Mouse (Mus musculus): ENCODE results near the gene Reep1.
A peak's percentile ranks its signal among the peaks of the same experiment; 100 is the strongest.

The Reep1 gene

DNA sequence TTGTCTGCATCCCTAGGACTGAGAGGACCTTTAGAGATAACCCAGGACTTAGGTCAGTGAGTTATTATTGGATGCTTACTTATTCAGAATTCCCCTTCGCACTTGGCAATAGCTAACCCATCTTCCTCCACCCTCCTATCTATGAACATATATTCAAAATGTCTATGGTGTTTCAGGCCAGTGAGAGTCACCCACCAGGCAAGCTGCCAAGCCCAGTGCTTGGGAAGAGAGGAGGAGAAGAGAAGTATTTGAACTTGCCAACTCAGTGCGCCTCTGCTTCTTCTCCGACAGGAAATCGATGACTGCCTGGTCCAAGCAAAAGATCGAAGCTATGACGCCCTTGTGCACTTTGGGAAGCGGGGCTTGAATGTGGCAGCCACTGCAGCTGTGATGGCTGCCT, 73.1 kb downstream of the Reep1 start:
- DNase-seq (ENCODE audit: low read depth, low spot score): no peak

DNA sequence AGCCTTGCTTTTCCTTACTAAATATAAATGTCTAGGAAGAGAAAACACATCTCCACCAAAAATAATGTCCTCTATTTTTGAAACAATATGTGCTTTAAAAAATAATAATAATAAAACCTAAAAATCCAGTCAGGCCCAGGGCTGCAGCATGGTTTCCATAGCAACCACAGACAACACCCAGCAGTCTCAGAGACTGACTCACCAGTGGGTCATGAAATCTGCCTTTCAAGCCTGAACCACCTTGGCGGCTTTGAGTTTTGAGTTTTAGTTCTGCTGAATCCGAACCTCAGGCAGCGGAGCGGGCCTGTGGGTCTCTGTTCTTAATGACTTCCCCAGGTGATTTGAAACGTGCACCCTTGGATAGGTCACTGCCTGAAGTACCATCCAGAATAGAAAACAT, 75.8 kb downstream of the Reep1 start:
- DNase-seq (ENCODE audit: low read depth, low spot score): no peak

DNA sequence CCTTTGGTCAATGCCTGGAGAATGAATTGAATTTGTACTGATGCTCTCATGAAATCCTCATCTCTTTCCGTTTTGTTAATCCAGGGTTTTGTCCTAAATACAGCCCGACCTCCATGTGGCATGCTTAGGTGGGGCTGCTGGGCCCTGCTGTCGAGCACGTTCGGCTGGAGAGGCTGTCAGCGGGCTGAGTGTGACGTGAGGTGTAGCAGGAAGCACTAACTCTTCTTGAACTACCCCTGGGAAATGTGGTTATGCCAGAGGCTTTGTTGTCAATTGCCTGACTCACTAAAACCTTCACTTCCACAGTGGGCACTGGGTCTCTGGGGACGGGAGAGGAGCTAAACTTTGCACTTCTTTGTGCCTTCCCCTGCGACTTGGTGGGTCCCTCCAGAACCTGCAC, 81.0 kb downstream of the Reep1 start:
- no peak for DNase-seq (ENCODE audit: low read depth, low spot score)

DNA sequence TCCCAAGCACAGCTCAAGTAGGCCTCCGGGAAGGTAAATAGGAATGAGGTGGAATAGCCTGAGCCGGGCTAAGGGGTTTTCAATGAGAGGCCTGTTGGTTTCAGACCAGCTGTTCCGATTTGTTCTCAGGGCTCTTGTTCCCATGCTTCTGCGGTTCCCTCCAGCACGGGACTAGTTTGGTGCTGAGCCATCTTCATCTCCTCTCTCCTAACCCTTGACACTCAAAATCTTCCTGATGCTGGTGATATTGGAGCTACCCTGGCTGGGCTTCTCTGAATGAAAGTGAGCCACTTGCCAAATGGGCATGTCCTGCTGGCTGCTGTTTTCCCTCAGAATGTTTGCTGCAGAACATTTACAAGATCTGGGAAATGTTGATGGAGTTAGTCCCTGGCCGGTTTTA, 84.4 kb downstream of the Reep1 start:
- DNase-seq (ENCODE audit: low read depth, low spot score): peak; percentile 46

DNA sequence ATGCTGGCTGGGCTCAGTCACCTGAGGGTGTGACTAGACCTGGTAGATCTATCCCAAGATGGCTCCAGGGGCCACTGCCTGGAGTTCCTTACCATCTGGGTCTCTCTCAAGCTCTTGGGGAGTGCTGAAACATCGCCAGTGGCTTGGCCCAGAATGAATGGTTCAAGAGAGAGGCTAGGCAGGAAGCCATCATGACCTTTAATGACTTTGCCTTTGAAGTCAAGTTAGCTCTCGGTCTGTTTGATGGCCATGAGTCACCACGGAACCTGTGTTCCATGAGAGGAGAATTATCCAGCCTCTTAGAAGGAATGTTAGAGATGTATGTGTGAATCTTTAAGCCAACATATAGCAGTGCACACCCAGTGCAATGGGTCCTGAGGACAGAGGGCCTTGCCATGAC, 92.0 kb downstream of the Reep1 start:
- no peak for DNase-seq (ENCODE audit: low read depth, low spot score)

DNA sequence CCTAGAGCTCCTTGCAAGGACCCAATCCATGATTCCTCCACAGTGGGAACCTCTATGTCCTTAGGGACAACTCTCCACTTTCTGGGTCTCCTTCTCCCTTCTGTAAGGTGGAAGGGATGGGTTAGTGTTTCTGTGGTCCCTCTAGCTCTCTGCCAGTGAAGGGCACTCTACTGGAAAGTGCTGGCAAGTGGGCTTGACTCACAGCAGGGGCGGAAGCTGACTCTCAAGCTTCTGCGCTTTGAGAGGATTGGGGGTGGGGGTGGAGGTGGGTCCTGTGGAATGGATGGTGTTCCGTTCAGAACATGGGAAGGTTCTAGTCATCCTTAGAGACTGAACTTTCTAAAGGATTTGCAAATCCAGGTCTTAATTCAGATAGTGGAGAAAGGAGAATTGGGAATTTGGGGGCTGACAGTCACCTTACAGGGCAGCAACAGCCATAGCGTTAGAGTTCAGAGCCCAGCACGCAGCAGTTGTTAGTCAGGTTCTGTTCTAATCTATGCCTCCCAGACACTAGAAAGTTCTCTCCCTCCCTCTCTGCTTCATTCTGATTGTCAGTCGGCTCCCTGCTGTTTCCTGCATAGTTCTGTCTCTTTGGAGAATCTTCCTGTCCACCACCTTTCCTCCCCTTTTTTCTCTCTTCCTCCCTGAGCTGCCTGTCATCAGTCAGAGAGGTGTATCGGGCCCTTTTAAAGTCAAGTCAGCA, 93.8 kb downstream of the Reep1 start:
- no peak for DNase-seq (ENCODE audit: low read depth, low spot score)

DNA sequence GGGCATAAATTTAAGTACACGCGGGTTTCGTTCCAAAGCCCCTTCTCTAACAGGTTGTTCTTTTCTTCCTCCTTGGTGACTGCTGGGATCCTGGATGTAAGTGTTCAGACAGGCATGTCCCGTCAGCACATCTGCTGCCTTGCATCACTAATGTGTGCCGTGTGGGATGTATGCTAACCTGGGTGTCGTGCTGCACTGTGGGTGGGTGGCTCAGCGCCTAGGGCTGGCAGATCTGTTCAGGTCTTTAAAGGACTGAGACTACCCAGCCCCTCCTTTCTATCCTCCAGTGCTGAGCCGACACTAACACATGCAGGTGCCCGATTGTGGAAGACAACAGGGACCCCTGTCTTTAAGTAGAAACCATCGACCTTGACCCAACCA, 94.3 kb downstream of the Reep1 start:
- DNase-seq (ENCODE audit: low read depth, low spot score): no peak

DNA sequence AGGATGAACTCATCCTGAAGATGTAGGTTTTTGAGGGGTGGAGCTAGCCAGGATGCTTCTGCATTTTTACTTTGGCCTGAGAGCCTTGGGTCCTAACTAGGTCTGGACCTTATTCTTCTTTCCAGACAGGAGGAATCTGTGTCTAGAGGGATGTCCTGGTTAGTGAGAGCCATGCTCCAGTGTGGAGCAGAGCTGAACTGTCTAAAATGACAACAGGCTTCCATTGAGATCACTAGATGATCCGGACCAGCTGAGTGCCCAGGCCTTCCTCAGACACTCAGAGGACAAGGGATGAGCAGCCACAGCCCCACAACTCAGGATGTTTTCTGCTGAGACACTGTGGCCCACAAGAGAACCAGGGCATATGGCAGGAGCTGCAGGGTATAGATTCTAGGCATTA, 96.2 kb downstream of the Reep1 start:
- no peak for DNase-seq (ENCODE audit: low read depth, low spot score)

DNA sequence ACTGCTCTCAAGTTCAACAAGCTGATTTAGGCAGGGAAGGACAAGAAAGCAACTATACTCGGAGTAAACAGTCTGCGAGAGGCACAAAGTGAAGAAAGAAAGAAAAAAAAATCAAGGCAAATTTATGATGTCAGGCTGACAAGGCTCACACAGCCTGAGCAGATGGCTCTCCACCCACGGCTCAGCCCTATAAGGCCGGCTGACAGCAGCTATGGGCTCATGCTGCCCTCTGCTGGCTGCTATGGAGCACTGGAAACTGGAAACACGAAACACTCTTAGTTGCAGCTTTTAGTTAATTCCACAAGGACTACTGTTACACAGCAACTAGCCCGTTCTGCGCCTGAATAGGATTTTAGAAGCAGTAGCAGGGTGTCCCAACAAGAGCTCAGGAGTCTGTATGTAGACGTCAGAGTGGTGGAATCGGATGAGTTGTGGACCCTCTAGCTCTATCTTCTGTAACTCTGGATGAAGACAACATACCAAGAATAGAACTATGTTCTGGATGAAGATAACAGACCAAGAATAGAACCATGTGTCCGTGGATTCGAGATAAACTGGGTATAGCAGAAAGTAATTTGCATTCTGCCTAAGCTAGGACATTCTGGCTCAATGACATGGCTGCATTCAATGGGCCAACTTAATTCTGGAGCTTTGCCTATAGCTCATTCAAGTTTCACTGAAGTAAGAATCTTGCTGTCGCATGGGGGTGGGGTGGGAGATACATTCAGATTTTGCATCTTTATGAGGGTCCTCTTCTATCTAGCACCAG, 96.9 kb downstream of the Reep1 start:
- DNase-seq (ENCODE audit: low read depth, low spot score): peak; percentile 74

DNA sequence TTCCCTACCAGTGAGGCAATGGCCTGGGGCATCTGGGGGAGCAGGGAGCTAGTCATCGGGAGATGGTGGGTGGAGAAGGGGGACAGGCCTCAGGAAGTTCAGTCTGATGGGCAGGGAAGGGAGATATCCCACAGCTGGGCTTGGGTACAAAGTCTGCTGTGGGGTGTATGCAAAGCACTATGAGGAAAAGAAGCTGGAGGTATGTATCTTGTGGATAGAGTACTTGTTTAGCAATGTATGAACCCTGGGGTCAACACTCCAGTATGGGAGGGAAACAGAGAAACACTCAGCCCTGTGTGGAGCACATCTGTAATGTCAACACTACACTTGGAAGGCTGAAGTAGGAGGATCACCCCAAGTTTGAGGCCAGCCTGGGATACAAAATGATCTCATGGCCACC, 99.4 kb downstream of the Reep1 start:
- DNase-seq (ENCODE audit: low read depth, low spot score): no peak

DNA sequence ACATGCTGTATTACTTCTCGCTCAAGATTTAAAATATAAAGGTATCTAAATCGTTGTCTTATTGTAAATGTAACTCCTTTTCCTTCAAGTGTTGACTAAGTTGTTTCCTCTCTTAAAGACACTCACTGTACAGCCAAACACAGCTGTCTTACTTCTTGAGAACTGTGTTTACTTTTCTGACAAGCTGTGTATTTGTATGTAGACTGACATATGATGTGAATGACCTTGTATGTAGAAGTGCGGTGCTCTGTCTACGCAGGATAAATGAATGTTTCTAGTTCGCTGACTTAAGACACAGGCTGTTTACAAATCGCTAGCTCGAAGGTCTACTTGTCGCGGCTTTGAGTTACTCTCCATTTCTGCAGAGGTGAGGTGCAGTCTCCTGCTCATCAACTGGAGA, 102.5 kb downstream of the Reep1 start:
- no peak for DNase-seq (ENCODE audit: low read depth, low spot score)

DNA sequence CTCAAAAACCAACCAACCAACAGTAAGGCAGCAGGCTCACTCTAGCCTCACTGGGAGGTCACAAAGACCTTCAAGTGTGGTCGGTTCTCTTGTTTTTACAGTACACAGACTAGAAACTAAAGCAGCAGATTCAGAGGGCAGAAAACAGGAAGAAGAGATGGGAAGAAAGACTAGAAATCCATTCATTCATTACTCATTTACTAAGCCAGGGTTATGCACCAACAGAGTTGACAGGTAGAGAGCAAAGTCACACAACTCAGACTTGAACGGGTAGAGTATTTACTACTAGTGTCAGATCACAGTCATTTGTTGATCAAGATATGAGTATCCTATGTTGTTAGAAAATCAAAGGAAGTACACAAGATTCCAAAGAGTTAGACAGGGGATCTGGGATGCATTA, 105.5 kb downstream of the Reep1 start:
- DNase-seq (ENCODE audit: low read depth, low spot score): no peak

DNA sequence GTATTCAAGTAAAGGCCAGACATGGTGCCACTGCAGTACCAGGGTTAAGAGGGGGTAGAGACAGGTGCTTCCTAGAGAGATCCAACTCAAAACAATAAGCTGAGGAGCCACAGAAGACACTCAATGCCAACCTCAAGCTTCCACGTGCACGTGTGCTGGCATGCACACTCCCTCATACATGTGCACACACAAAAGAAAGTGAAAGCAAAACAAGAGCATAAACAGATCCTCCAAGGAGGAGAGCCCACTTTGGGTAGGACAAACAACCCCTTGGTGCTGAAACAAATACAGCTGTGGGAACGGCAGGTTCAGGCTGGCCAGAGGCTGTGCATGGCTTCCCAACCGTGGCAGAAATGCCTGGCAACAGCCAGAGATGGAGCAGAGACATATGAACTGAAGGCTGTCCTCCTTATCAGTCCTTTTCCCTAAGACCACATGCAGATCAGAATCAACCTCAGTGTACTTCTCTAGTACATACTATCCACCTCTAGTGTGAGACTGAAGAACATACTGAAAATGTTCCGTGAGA, 112.5 kb downstream of the Reep1 start:
- no peak for DNase-seq (ENCODE audit: low read depth, low spot score)

DNA sequence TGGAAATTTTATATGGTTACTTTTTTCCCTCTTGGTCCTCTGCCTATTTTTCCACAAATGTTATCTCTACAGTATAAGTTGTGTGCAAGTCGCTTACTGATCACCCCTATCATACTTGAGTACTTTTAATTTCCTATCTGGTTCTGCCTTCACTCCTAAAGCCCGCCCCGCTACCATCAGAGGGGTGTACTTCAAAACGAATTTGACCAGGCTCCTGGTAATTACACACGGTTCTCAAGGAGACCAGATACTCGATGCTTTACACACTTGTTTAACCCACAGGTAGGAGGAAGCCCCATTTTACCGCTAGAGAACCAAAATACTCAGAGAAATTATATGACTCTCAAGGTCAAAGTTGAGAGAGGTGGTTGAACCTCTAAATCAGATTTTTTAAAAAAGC, 115.7 kb downstream of the Reep1 start:
- no peak for DNase-seq (ENCODE audit: low read depth, low spot score)

DNA sequence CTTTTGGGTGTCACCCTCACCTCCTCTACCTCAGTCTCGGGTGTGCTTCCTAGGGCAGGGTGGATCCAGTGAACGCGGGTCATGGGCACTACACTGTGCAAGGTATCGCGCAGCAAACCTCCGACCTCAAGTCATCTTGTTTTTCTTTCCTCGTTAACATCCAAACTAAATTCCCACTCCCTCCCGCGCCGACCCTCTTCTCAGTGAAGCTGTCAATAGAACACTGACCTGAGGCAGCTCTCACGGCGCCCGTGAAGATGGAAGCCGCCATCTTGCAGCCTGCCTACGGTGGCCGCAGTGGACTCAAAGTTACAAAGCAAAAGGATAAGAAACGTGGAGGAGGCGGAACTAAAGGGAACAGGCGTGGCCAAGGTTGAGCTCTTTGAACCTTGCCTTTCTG, 116.1 kb downstream of the Reep1 start:
- peak; percentile 87 for DNase-seq (ENCODE audit: low read depth, low spot score)

DNA sequence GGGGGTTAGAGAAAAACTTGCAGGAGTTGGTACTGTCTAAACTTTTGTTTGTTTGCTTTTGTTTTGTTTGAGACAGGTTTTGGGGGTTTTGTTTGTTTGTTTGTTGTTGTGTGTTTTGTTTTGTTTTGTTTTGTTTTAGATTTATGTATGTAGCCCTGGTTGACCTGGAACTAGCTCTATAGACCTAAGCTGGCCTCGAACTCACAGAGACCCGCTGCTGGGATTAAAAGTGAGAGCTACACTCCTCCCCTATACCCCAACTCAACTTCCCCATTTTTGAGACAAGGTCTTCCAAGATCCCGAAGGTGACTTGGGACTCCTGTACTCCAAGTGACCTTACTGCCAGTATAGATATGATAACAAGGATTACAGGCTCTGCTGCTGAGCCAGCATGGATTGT, 116.6 kb downstream of the Reep1 start:
- no peak for DNase-seq (ENCODE audit: low read depth, low spot score)

DNA sequence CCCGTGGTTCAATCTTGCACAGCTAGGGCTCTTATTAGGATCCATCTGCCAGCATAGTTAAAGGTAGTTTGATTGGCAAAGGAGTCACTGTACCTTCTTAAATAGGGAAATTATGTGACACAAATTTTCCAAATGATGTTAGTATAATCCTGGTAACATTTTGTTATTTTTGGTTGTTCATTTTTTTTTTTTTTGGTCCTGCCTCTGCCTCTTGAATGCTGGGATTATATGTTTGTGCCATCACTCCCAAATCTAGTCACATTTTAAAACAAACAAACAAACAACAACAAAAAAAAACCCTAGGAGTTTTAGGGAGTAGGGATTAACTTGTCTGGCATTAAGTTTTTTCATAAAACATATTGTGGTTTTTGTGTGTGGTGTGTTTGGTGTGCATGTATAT, 119.5 kb downstream of the Reep1 start, which contains the start of gene Mrpl35:
Gene Mrpl35, minus strand, starts transcription at position 101 of the 400 bp plus-strand sequence.
- no peak for DNase-seq (ENCODE audit: low read depth, low spot score)

DNA sequence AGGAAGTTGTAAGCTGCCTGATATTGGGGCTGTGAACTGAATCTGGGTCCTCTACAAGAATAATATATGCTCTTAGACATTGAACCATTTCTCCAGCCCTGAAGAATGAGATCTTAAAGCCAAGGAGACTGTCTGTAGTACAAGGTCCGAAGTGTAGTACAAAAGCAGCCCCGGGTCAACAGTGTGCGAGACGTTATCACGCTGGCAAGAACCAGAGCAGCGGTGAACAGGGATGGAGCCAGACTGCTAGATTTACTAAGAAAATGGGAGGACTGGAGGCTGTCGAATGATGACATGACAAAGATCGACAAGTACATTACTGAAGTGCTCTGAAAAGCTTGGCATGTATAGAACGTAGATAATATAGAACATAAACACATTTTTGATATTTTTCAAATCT, 122.4 kb downstream of the Reep1 start:
- no peak for DNase-seq (ENCODE audit: low read depth, low spot score)

DNA sequence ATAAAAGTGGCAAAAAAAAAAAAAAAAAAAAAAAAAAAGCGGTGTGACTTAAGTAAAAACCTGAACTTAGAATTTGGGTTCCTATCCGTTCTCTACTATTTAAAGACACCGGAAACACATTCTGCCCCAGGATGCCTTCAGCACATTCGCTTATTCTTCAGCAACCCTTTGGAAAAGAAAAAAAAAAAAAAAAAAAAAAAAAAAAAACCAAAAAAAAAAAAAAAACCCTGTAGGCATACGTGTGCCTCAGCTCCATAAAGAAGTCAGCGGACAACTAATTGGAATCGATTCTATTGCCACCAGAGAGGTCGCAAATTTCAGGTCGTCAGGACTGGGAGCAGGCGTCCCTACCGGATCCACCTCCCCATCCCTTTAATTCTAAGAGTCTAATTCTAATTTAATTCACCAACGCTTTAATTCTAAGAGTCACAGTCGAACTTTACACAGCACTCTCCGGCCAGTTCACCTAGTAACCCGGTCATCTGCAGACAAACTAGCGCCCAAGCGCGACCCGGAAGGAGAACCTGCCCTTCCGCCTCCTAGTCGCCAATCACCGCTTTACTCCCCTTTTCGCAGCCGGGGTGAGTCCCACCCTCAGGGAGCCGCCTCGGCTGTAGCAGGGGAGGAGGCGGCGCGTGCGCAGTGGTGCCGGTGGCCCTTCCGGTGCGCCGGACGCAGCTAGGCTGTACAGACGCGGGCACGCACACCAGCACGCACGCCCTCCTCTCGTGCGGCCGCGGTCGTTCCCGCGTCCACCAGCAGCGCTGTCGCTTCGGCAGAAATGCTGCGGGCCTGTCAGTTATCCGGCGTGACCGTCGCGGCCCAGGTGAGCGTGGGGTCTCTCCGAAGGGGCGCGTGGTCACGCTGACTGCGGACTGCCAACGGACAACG, 123.6 kb downstream of the Reep1 start, which contains the start of gene Immt:
Gene Immt, plus strand, starts transcription at position 642 of the 891 bp plus-strand sequence.
- DNase-seq (ENCODE audit: low read depth, low spot score): peak; percentile 97

DNA sequence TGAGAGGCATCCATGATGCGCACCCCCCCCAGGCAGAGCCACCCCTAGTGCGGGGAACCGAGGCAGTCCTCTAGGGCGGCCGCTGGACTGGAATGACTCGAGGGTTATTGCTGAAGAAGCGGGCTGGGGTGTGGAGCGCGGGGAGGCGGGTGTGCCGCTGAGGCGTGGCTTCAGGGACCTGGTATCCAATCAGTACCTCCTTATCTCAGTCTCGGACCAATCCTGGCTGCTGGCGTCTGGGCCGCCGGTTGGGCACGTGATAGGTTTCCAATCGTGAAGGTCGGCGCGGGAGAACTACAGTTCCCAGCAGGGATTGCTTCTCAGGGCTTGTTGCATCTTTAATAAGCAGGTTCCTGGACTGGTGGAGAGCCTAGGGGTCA, 124.2 kb downstream of the Reep1 start:
- peak; percentile 96 for DNase-seq (ENCODE audit: low read depth, low spot score)

DNA sequence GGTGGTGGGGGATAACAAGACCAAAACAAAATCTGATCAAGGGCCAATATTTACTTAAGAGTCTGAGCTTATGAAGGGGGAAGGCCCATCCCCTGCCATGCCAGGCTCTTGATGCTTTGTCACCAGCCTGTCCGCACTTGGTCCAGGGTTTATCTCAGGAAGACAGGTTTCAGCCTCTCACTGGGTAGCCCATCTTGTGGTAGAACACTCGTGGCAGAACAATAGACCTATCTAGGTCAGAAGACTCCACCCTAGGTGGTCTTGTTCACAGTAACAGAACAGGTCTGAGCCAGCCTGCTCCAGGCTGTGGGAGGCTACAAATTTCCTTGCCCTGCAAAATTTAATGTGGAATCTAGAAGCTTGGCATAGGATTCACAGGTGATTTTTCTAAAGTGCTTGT, 129.4 kb downstream of the Reep1 start:
- DNase-seq (ENCODE audit: low read depth, low spot score): no peak

DNA sequence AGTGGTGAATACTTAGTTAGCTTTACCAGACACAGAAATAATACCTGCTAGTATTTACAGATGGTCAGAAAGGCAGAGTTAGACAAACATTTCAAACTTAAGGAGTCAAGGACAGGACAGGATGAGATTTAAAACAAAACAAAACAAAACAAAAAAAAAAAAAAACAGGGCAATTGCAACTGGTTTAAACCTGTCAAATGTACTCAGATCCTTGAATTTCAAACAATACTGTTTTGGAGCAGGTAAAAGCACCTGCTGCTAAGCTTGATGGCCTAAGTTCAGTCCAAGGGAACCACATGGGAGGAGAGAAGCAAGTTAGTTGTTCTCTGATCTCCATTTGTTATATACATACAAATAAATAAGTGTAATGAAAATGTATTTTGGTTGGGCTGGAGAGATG, 132.5 kb downstream of the Reep1 start:
- DNase-seq (ENCODE audit: low read depth, low spot score): no peak

All from skeletal muscle tissue, adult 2 months (tissue).